Mouse (Mus musculus) liver, postnatal 0 days (tissue): ENCODE results near the gene Vwa8. TPM values are rescaled to one million over a fixed set of nuclear protein-coding genes. Genes with fewer than 3 reads are reported as not detected.

Experiments used
- ATAC-seq: fragments of 200-750 bp; cut with Nextera tagmentation; 2 replicates; pipeline ENCODE4 v1.8.0; 2017; ENCODE audit warnings: mild to moderate bottlenecking, moderate library complexity
- DNase-seq: peaks from one replicate; pipeline ENCODE4 v3.0.0-alpha.2; 2016
- H3K27ac ChIP-seq: fragments of 300-500 bp; sonication (generic); 2 replicates; pipeline ENCODE4 v1.5.1; 2014; ENCODE audit warnings: antibody characterized with exemption, moderate library complexity, mild to moderate bottlenecking, low read depth
- H3K27me3 ChIP-seq: fragments of 300-500 bp; sonication (generic); 2 replicates; pipeline ENCODE4 v1.6.1; 2014; ENCODE audit warnings: low read length, control low read depth, mixed read lengths; ENCODE audit not compliant: insufficient read depth
- H3K36me3 ChIP-seq: fragments of 300-500 bp; sonication (generic); replicated peaks from 2 replicates; pipeline ENCODE4 v1.6.1; 2014; ENCODE audit warnings: mild to moderate bottlenecking, control low read depth, low read length, moderate library complexity, mixed read lengths; ENCODE audit not compliant: insufficient read depth
- H3K4me1 ChIP-seq: fragments of 300-500 bp; sonication (generic); 2 replicates; pipeline ENCODE4 v1.6.1; 2014; ENCODE audit warnings: antibody characterized with exemption, mild to moderate bottlenecking, control low read depth; ENCODE audit not compliant: insufficient read depth
- H3K4me2 ChIP-seq: fragments of 300-500 bp; sonication (generic); 2 replicates; pipeline ENCODE4 v1.6.1; 2014; ENCODE audit warnings: low read depth, mild to moderate bottlenecking, low read length, moderate library complexity, mixed read lengths
- H3K4me3 ChIP-seq: fragments of 300-500 bp; sonication (generic); 2 replicates; pipeline ENCODE4 v1.5.1; 2014; ENCODE audit warnings: low read depth, low read length
- H3K9ac ChIP-seq: fragments of 300-500 bp; sonication (generic); replicated peaks from 2 replicates; pipeline ENCODE4 v1.6.1; 2014; ENCODE audit warnings: mild to moderate bottlenecking, moderate library complexity
- H3K9me3 ChIP-seq: fragments of 300-500 bp; sonication (generic); 2 replicates; pipeline ENCODE4 v1.6.1; 2016; ENCODE audit warnings: mild to moderate bottlenecking, control low read depth, low read length, mixed read lengths
- CTCF ChIP-seq: sonication (generic); IDR thresholded peaks from 2 replicates; pipeline ENCODE4 v1.5.1; 2016; ENCODE audit warnings: antibody characterized with exemption, low read depth
- EP300 ChIP-seq: IDR thresholded peaks from 2 replicates; pipeline ENCODE4 v1.6.1; 2016; ENCODE audit warnings: antibody characterized with exemption, low read depth, mild to moderate bottlenecking
- WGBS: fragments of 180-500 bp; shearing (Covaris S2); extraction: QIAGEN DNeasy Blood & Tissue Kit; methylation state at CpG from one replicate; pipeline ENCODE4 v1.1.7; 2014; ENCODE audit not compliant: insufficient replicate concordance; 5-methylcytosine and 5-hydroxymethylcytosine counted together
- polyA plus RNA-seq: library from polyadenylated mRNA; unstranded; fragments of >200 nt; fragmentation: Nextera tagmentation; extraction: Ambion mirVana; gene quantifications from 2 replicates; pipeline ENCODE4 v1.2.1, GENCODE M21; 2015

Gene Vwa8
- polyA plus RNA-seq, 1 experiment from 2014 or later = 27.1 TPM

DNA sequence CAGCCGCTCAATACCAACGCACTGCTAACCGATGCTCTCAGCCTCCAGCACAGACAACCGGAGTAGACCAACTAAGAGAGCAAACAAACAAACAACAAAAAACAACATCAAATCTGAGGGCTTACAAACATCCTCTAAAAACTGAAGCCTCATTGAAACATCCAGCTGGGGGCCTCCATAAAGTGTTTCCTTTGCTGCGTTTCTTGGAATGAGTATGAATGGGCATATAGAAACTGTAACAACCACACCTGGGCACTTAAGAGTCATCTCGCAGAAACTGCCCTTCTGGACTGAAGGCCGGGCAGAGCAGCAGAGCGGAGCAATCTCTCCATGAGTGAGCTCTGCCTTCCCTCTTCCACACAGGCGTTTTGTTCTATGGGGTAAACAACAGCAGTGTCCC lies 186.7 kb downstream of the Vwa8 start:
- TF ChIP-seq CTCF = no peak
- TF ChIP-seq EP300 = no peak
- H3K4me3 ChIP-seq = no peak overlapping the region
- no peak overlapping the region for H3K9ac ChIP-seq
- no peaks in the 10 kb centered on the region for H3K27me3 ChIP-seq
- peaks cover 6% of the 10 kb centered on the region for H3K36me3 ChIP-seq
- no peak overlapping the region for H3K4me2 ChIP-seq
- H3K9me3 ChIP-seq = no peaks in the 10 kb centered on the region
- no peak overlapping the region for H3K27ac ChIP-seq
- DNase-seq = no peak
- WGBS = 88% methylated on average over 9 of the region's 9 CpGs
- ATAC-seq = no peak
- no peaks in the 10 kb centered on the region for H3K4me1 ChIP-seq

DNA sequence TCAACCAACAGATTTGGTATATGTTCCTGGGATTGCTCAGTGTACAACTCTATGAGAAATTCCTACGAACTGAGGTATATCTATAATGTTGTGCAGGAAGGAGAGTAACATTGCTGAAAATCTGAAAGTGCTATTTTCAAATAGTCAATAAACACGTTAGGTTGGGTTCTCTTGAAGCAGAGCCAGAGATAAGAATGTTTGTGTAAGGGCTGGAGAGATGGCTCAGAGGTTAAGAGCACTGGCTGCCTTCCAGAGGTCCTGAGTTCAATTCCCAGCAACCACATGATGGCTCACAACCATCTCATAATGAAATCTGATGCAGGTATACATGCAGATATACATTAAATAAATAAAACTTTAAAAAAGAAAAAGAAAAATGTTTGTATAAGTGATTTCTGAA lies 198.3 kb downstream of the Vwa8 start:
- Histone ChIP-seq H3K4me1 (no peaks in the 10 kb centered on the region), H3K27me3 (no peaks in the 10 kb centered on the region), H3K9ac (no peak overlapping the region), H3K27ac (no peak overlapping the region), H3K9me3 (no peaks in the 10 kb centered on the region), H3K4me2 (no peak overlapping the region), H3K36me3 (peaks cover 6% of the 10 kb centered on the region; the same call in 1 of the 2 replicates), H3K4me3 (no peak overlapping the region)
- 44% methylated on average over 2 of the region's 2 CpGs for WGBS
- ATAC-seq (no peak), DNase-seq (no peak)
- TF ChIP-seq CTCF (no peak), EP300 (no peak)

GRCm38 (mm10) chr14:79047956-79048355 lies 199.1 kb downstream of the Vwa8 start:
- Histone ChIP-seq H3K27me3 (no peaks in the 10 kb centered on the region), H3K36me3 (peaks cover 6% of the 10 kb centered on the region; the same call in 1 of the 2 replicates), H3K9me3 (no peaks in the 10 kb centered on the region), H3K4me2 (no peak overlapping the region), H3K4me1 (no peaks in the 10 kb centered on the region), H3K9ac (no peak overlapping the region), H3K4me3 (no peak overlapping the region), H3K27ac (no peak overlapping the region)
- 57% methylated on average over 6 of the region's 6 CpGs for WGBS
- ATAC-seq (no peak), DNase-seq (no peak)
- TF ChIP-seq CTCF = no peak
- TF ChIP-seq EP300 = no peak

- TF ChIP-seq CTCF (no peak), EP300 (no peak)
- no peak for DNase-seq
- H3K4me2 ChIP-seq = no peak overlapping the region
- no peaks in the 10 kb centered on the region for H3K27me3 ChIP-seq
- H3K9ac ChIP-seq = no peak overlapping the region
- peaks cover 6% of the 10 kb centered on the region; the same call in 1 of the 2 replicates for H3K36me3 ChIP-seq
- H3K27ac ChIP-seq = no peak overlapping the region
- no peaks in the 10 kb centered on the region for H3K4me1 ChIP-seq
- no peaks in the 10 kb centered on the region for H3K9me3 ChIP-seq
- no peak for ATAC-seq
- WGBS = 77% methylated on average over 11 of the region's 11 CpGs
- no peak overlapping the region for H3K4me3 ChIP-seq
Observed at GRCm38 (mm10) chr14:79049544-79049943, 200.7 kb downstream of the Vwa8 start.

DNA sequence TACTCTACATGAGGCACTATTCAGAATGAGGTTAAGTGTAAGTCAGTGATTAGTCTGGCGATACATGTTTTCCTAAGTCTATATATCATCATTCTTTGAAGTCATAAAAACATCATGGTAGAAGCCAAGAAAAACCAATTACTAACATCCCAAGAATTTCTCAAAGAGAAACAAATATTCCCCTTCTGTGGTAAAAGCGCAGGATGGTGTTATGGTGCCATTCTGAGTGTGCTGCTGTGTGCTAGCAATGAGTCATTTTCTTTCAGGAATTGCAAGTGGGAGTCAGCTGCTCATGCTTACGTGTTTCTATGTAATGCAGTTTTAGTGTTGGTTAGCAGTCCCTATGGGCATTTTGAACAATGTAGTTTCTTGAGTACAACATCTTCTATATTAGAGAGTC lies 216.8 kb downstream of the Vwa8 start:
- ATAC-seq (no peak), DNase-seq (no peak)
- Histone ChIP-seq H3K9ac (no peak overlapping the region), H3K36me3 (peaks cover 15% of the 10 kb centered on the region; the same call in 1 of the 2 replicates), H3K9me3 (no peaks in the 10 kb centered on the region), H3K27me3 (no peaks in the 10 kb centered on the region), H3K4me2 (no peak overlapping the region), H3K4me1 (no peaks in the 10 kb centered on the region), H3K27ac (no peak overlapping the region), H3K4me3 (no peak overlapping the region)
- TF ChIP-seq CTCF (no peak), EP300 (no peak)
- WGBS = 83% methylated on average over 3 of the region's 3 CpGs

DNA sequence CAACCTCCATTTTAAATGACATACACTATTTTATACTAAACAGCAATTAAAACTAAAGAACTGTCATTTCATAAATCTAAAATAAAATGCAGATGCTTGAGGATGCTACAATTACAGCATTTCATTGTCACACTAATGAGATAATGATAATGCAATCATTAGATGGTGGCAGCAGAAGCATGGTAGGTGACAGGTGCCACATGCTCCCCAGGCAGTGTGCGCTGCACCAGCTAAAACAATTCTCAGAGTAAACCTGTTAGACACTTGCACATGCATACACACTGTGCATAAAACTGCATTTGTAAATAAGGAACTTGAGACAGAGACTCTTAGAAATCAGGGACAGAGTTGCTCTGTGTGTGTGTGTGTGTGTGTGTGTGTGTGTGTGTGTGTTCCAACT lies 220.7 kb downstream of the Vwa8 start:
- no peak overlapping the region for H3K4me2 ChIP-seq
- no peaks in the 10 kb centered on the region for H3K27me3 ChIP-seq
- WGBS = 94% methylated on average over 1 of the region's 1 CpGs
- no peak for DNase-seq
- no peaks in the 10 kb centered on the region for H3K4me1 ChIP-seq
- no peak overlapping the region for H3K9ac ChIP-seq
- peaks cover 9% of the 10 kb centered on the region; the same call in 1 of the 2 replicates for H3K36me3 ChIP-seq
- H3K4me3 ChIP-seq = no peak overlapping the region
- no peak for ATAC-seq
- no peak for TF ChIP-seq EP300
- TF ChIP-seq CTCF = no peak
- H3K27ac ChIP-seq = no peak overlapping the region
- no peaks in the 10 kb centered on the region for H3K9me3 ChIP-seq

- Histone ChIP-seq H3K27me3 (no peaks in the 10 kb centered on the region), H3K27ac (no peak overlapping the region), H3K4me1 (no peaks in the 10 kb centered on the region), H3K9me3 (no peaks in the 10 kb centered on the region), H3K36me3 (0 out of 2 replicates have a peak, but pooled peaks cover 3% of the 10 kb centered on the region), H3K4me2 (no peak overlapping the region), H3K9ac (no peak overlapping the region), H3K4me3 (no peak overlapping the region)
- no peak for TF ChIP-seq CTCF
- TF ChIP-seq EP300 = no peak
- ATAC-seq (no peak), DNase-seq (no peak)
- WGBS = 85% methylated on average over 8 of the region's 8 CpGs
Observed at GRCm38 (mm10) chr14:79074786-79075185, 225.9 kb downstream of the Vwa8 start.
